Mouse (Mus musculus): ENCODE measurements around the gene Ctsd.
A peak's percentile ranks its signal among the peaks of the same experiment; 100 is the strongest.

- TF ChIP-seq CTCF (conservative IDR thresholded peaks at IDR 0.05; ENCODE audit: low read length) (peak; percentile 17), NANOG (IDR thresholded peaks at IDR 0.05; ENCODE audit: borderline replicate concordance, low read length) (no peak), POU5F1 (IDR thresholded peaks at IDR 0.05; ENCODE audit: borderline replicate concordance, low read length) (no peak)
Observed at GRCm38 (mm10) chr7:142437324-142437723, 49.5 kb upstream of the Ctsd start.
